Mouse (Mus musculus): ENCODE results near the gene Kcnip1. TPM values are rescaled to one million over a fixed set of nuclear protein-coding genes. Genes with fewer than 3 reads are reported as not detected.

Kcnip1 gene
- polyA plus RNA-seq, 1 experiment from 2014 or later: 7.8 TPM

DNA sequence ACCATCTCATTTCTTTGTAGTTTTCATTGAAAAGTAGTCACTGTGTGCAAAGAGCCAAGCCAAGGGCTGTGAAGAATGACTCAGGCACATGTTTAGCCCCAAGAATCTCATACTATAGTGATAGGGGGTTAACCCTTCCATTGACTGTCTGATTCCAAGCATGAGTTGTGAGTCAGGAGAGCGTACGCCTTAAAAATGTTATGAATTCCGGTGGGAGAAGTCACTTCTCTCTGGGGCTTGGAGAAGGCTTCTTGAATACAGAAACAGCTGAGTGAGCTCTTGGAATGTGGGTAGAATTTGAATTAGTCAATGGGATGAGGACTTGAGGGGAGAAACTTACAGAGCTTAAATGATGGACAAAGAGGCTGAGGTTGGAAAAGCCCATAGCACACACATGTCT, 153.9 kb downstream of the Kcnip1 start:
- no peak overlapping the region for H3K4me2 ChIP-seq (ENCODE audit: low read depth, low read length, severe bottlenecking)
- H3K27ac ChIP-seq (ENCODE audit: low read depth, low read length): no peak overlapping the region
- ATAC-seq (replicated peaks; ENCODE audit: low FRiP score): no peak
- no peak overlapping the region for H3K9ac ChIP-seq (ENCODE audit: low read length)
- H3K4me1 ChIP-seq (replicated peaks; ENCODE audit: control insufficient read depth, insufficient read depth, low read length): peaks cover 4% of the 10 kb centered on the region
- H3K4me3 ChIP-seq (ENCODE audit: low read depth, low read length): no peak overlapping the region
- H3K27me3 ChIP-seq (ENCODE audit: control insufficient read depth, insufficient read depth, low read length): peaks cover 4% of the 10 kb centered on the region; the same call in 1 of the 2 replicates
- no peak for DNase-seq (ENCODE audit: low spot score)
- no peaks in the 10 kb centered on the region for H3K36me3 ChIP-seq (ENCODE audit: control insufficient read depth, insufficient read depth, low read length)
- 95% methylated on average over 3 of the region's 3 CpGs for WGBS
- H3K9me3 ChIP-seq (ENCODE audit: control insufficient read depth, low read length): no peaks in the 10 kb centered on the region

DNA sequence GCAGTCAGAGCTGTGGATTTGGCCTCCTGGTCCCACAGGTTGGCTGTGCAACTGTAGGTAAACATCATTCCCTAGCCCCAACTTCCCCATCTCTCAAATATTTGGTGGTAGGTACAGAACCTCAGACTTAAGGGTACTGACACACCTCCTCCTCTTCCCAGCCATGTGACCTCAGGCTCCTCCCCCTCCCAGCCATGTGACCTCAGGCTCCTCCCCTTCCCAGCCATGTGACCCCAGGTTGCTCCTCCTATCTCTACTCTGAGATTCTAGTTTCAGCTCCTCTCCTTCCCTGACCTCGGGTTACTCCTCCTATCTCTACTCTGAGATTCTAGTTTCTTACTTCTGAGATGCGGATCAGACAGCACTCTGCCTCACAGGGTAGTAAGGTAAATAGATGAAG, 163.2 kb downstream of the Kcnip1 start:
- H3K9me3 ChIP-seq (ENCODE audit: control insufficient read depth, low read length): no peaks in the 10 kb centered on the region
- peaks cover 4% of the 10 kb centered on the region; the same call in 1 of the 2 replicates for H3K4me1 ChIP-seq (replicated peaks; ENCODE audit: control insufficient read depth, insufficient read depth, low read length)
- ATAC-seq (replicated peaks; ENCODE audit: low FRiP score): no peak
- H3K9ac ChIP-seq (ENCODE audit: low read length): no peak overlapping the region
- no peaks in the 10 kb centered on the region for H3K36me3 ChIP-seq (ENCODE audit: control insufficient read depth, insufficient read depth, low read length)
- no peak overlapping the region for H3K4me3 ChIP-seq (ENCODE audit: low read depth, low read length)
- no peak overlapping the region for H3K27ac ChIP-seq (ENCODE audit: low read depth, low read length)
- DNase-seq (ENCODE audit: low spot score): no peak
- 89% methylated on average over 2 of the region's 2 CpGs for WGBS
- no peaks in the 10 kb centered on the region for H3K27me3 ChIP-seq (ENCODE audit: control insufficient read depth, insufficient read depth, low read length)
- H3K4me2 ChIP-seq (ENCODE audit: low read depth, low read length, severe bottlenecking): no peak overlapping the region

DNA sequence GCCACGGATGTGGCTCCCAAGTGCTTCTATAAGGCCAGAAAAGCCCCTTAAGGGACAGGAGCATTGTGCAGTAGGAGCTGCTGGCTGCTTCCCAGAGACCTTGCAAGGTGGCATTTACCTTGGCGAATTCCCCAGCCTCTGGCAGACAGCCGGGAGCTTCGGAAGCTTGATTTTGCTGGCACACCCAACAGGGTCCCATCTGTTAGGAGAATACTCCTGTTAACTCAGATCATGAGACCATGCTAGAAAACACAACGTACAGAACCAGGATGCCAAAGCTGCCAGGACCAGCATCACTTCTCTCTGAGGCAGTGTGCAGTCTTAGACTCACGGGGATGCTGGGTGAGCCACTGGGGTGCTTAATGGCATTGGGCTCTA, 165.1 kb downstream of the Kcnip1 start:
- H3K36me3 ChIP-seq (ENCODE audit: control insufficient read depth, insufficient read depth, low read length): no peaks in the 10 kb centered on the region
- H3K4me1 ChIP-seq (replicated peaks; ENCODE audit: control insufficient read depth, insufficient read depth, low read length): peaks cover 4% of the 10 kb centered on the region; the same call in 1 of the 2 replicates
- H3K4me3 ChIP-seq (ENCODE audit: low read depth, low read length): no peak overlapping the region
- no peaks in the 10 kb centered on the region for H3K27me3 ChIP-seq (ENCODE audit: control insufficient read depth, insufficient read depth, low read length)
- no peaks in the 10 kb centered on the region for H3K9me3 ChIP-seq (ENCODE audit: control insufficient read depth, low read length)
- H3K9ac ChIP-seq (ENCODE audit: low read length): no peak overlapping the region
- ATAC-seq (replicated peaks; ENCODE audit: low FRiP score) (no peak), DNase-seq (ENCODE audit: low spot score) (no peak)
- 78% methylated on average over 6 of the region's 6 CpGs for WGBS
- H3K4me2 ChIP-seq (ENCODE audit: low read depth, low read length, severe bottlenecking): no peak overlapping the region
- no peak overlapping the region for H3K27ac ChIP-seq (ENCODE audit: low read depth, low read length)

DNA sequence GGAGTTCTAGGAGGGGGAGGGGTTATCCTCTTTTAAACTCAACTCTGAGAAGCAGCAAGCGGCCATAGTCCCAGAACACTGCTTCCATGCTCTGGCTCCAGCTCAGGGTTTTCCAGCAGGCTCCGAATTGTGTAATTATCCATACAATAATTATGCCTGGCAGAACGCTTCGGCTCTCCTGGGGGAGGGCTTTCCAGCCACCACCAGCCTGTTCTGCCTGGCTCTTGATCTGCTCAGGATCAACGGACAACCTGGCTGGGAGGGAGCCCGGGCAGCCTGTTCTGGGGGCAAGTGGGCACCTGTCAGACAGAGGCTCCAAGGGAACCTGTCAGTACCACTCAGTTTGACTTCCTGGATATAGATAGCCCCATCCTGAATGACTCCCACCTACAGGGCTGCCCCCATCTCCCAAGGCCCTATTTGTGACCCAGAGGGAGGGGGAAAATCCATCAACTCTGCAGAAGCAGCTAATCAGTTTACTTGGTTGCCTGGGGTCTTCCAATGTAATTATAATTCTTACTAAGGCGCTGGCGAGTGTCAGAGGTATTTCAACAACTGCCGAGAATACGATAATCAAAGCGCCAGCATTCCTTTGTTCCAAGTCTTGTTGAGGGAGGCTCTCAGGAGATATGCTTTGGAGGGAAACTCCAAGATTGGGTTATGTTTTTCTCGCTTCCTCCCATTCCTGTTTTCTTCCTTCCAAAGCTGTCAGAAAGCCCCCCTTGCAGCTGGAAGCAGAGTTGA, 165.7 kb downstream of the Kcnip1 start:
- DNase-seq (ENCODE audit: low spot score): no peak
- Histone ChIP-seq H3K4me2 (ENCODE audit: low read depth, low read length, severe bottlenecking) (no peak overlapping the region), H3K9ac (ENCODE audit: low read length) (no peak overlapping the region), H3K4me1 (replicated peaks; ENCODE audit: control insufficient read depth, insufficient read depth, low read length) (peaks cover 4% of the 10 kb centered on the region; the same call in 1 of the 2 replicates), H3K27me3 (ENCODE audit: control insufficient read depth, insufficient read depth, low read length) (no peaks in the 10 kb centered on the region), H3K9me3 (ENCODE audit: control insufficient read depth, low read length) (no peaks in the 10 kb centered on the region), H3K36me3 (ENCODE audit: control insufficient read depth, insufficient read depth, low read length) (no peaks in the 10 kb centered on the region), H3K4me3 (ENCODE audit: low read depth, low read length) (no peak overlapping the region), H3K27ac (ENCODE audit: low read depth, low read length) (no peak overlapping the region)
- no peak for ATAC-seq (replicated peaks; ENCODE audit: low FRiP score)
- WGBS: 61% methylated on average over 12 of the region's 12 CpGs

DNA sequence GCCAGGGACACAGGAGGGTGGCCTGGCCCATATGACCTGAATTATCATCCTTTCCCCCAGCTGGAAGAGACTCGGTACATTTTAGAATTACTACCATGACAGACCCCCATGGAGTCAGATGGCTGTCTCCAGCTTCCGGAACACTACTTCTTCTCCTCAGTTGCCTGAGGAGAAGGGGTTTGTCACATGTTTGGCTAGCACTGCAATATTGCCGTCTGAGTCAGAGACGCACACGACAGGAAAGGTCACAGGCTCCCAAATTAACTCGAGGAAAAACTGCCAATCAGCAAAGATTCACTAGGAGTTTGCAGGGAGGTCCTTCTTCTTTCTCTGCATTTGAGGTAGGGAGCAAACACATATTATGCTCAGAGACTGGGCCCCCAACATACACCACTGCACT, 168.2 kb downstream of the Kcnip1 start:
- Histone ChIP-seq H3K27ac (ENCODE audit: low read depth, low read length) (no peak overlapping the region), H3K4me2 (ENCODE audit: low read depth, low read length, severe bottlenecking) (no peak overlapping the region), H3K27me3 (ENCODE audit: control insufficient read depth, insufficient read depth, low read length) (no peaks in the 10 kb centered on the region), H3K9me3 (ENCODE audit: control insufficient read depth, low read length) (no peaks in the 10 kb centered on the region), H3K9ac (ENCODE audit: low read length) (no peak overlapping the region), H3K4me3 (ENCODE audit: low read depth, low read length) (no peak overlapping the region), H3K4me1 (replicated peaks; ENCODE audit: control insufficient read depth, insufficient read depth, low read length) (peaks cover 4% of the 10 kb centered on the region; the same call in 1 of the 2 replicates), H3K36me3 (ENCODE audit: control insufficient read depth, insufficient read depth, low read length) (no peaks in the 10 kb centered on the region)
- no peak for ATAC-seq (replicated peaks; ENCODE audit: low FRiP score)
- no peak for DNase-seq (ENCODE audit: low spot score)
- 70% methylated on average over 6 of the region's 6 CpGs for WGBS

DNA sequence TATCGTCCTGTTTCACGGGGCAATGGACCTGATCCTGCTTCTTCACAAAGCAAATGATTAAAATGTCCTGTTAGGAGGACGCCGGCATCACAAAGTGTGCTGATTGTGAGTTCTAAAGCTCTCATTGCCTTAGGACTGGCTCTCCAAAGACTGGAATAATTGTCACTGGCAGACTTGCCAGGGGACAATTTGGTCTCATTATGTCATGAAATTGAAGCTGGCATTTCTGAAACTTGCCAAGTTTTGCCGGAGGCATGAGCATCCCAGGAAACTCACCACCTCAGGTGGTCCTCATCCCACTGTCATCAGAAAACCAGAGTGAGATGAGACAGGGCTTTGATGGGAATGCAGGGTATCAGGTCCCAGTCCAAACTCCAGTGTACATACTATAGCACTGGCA, 171.6 kb downstream of the Kcnip1 start:
- H3K27me3 ChIP-seq (ENCODE audit: control insufficient read depth, insufficient read depth, low read length): no peaks in the 10 kb centered on the region
- no peak overlapping the region for H3K4me3 ChIP-seq (ENCODE audit: low read depth, low read length)
- no peak overlapping the region for H3K9ac ChIP-seq (ENCODE audit: low read length)
- no peaks in the 10 kb centered on the region for H3K36me3 ChIP-seq (ENCODE audit: control insufficient read depth, insufficient read depth, low read length)
- H3K9me3 ChIP-seq (ENCODE audit: control insufficient read depth, low read length): no peaks in the 10 kb centered on the region
- no peak overlapping the region for H3K4me2 ChIP-seq (ENCODE audit: low read depth, low read length, severe bottlenecking)
- H3K27ac ChIP-seq (ENCODE audit: low read depth, low read length): no peak overlapping the region
- DNase-seq (ENCODE audit: low spot score): no peak
- ATAC-seq (replicated peaks; ENCODE audit: low FRiP score): no peak
- WGBS: 88% methylated on average over 5 of the region's 5 CpGs
- no peaks in the 10 kb centered on the region for H3K4me1 ChIP-seq (replicated peaks; ENCODE audit: control insufficient read depth, insufficient read depth, low read length)

DNA sequence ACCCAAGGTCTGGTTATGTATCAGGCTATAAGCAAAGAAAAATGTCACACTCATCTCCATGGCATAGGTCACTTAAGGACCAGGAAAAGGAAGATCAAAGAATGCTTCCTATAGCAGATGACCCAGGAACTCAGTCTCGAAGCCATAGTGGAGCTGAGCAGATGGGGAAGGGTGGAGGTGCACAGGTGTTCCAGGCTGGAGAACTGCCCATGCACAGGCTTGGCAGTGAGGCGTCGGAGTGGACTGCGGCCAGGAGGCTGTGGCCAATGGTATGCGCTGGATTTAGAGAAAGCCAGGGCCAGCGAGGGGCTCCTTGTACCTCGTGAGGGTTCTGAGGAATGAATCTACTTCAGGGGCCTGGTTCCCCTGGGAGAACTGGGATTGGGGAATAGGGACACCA, 172.1 kb downstream of the Kcnip1 start:
- no peaks in the 10 kb centered on the region for H3K9me3 ChIP-seq (ENCODE audit: control insufficient read depth, low read length)

DNA sequence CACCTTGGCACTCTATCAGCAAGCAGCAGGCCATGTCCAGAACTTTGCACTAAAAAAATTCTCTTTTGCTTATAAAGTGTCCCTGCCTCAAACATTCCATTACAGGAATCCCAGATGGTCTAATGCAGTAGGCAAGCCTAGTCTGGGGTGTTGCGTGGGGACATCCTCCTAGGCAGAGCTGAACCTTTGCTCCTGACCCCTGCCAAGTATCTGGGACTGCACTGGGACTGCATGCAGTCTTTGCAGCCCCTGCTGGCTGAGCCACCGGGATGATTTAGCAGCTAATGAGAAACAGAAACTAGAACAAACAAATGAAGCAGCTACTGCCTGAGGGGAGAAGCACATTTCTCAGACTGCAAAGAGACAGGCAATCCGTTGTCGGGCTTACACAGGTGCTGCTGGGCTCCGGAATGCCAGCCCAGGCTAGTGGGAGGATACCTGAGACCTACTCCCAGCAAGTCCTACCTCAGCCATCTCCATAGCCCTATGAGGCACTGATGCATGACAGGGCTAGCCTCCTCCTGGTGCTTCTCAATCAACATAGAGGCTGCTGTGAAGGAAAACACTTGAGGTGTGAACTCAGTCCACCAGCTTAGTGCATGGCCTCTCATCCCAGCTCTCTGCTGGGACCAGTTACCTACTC, 174.0 kb downstream of the Kcnip1 start:
- Histone ChIP-seq H3K36me3 (ENCODE audit: control insufficient read depth, insufficient read depth, low read length) (no peaks in the 10 kb centered on the region), H3K9me3 (ENCODE audit: control insufficient read depth, low read length) (no peaks in the 10 kb centered on the region), H3K27ac (ENCODE audit: low read depth, low read length) (no peak overlapping the region), H3K4me2 (ENCODE audit: low read depth, low read length, severe bottlenecking) (no peak overlapping the region), H3K4me3 (ENCODE audit: low read depth, low read length) (no peak overlapping the region), H3K4me1 (replicated peaks; ENCODE audit: control insufficient read depth, insufficient read depth, low read length) (no peaks in the 10 kb centered on the region), H3K27me3 (ENCODE audit: control insufficient read depth, insufficient read depth, low read length) (no peaks in the 10 kb centered on the region), H3K9ac (ENCODE audit: low read length) (no peak overlapping the region)
- 52% methylated on average over 5 of the region's 5 CpGs for WGBS
- DNase-seq (ENCODE audit: low spot score): no peak
- ATAC-seq (replicated peaks; ENCODE audit: low FRiP score): no peak

More for the DNA sequence above, 172.1 kb downstream of the Kcnip1 start:
- Histone ChIP-seq H3K27me3 (ENCODE audit: control insufficient read depth, insufficient read depth, low read length) (no peaks in the 10 kb centered on the region), H3K4me2 (ENCODE audit: low read depth, low read length, severe bottlenecking) (no peak overlapping the region), H3K36me3 (ENCODE audit: control insufficient read depth, insufficient read depth, low read length) (no peaks in the 10 kb centered on the region), H3K9ac (ENCODE audit: low read length) (no peak overlapping the region), H3K4me1 (replicated peaks; ENCODE audit: control insufficient read depth, insufficient read depth, low read length) (no peaks in the 10 kb centered on the region), H3K27ac (ENCODE audit: low read depth, low read length) (no peak overlapping the region), H3K4me3 (ENCODE audit: low read depth, low read length) (no peak overlapping the region)
- no peak for DNase-seq (ENCODE audit: low spot score)
- 91% methylated on average over 7 of the region's 7 CpGs for WGBS
- no peak for ATAC-seq (replicated peaks; ENCODE audit: low FRiP score)

DNA sequence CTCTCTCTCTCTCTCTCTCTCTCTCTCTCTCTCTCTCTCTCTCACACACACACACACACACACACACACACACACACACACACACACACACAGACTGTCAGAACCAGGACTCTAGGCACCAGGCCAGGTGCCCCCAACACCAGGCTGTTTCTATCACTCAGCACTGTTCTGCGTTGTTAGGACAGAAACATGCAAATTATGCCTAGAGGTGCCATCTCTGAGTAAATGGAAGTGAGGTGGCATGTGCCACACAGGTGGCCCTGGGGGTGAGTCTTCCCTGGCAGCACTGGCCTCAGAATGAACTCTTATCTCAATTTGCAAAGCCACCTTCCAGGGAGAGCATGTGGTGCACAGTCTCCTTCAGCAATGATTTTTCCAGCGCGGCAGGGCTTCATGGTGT, 176.9 kb downstream of the Kcnip1 start:
- no peak for DNase-seq (ENCODE audit: low spot score)
- no peak for ATAC-seq (replicated peaks; ENCODE audit: low FRiP score)

More for the DNA sequence above, 176.9 kb downstream of the Kcnip1 start:
- Histone ChIP-seq H3K4me3 (ENCODE audit: low read depth, low read length) (no peak overlapping the region), H3K4me1 (replicated peaks; ENCODE audit: control insufficient read depth, insufficient read depth, low read length) (no peaks in the 10 kb centered on the region), H3K36me3 (ENCODE audit: control insufficient read depth, insufficient read depth, low read length) (no peaks in the 10 kb centered on the region), H3K4me2 (ENCODE audit: low read depth, low read length, severe bottlenecking) (no peak overlapping the region), H3K9me3 (ENCODE audit: control insufficient read depth, low read length) (no peaks in the 10 kb centered on the region), H3K9ac (ENCODE audit: low read length) (no peak overlapping the region), H3K27me3 (ENCODE audit: control insufficient read depth, insufficient read depth, low read length) (no peaks in the 10 kb centered on the region), H3K27ac (ENCODE audit: low read depth, low read length) (no peak overlapping the region)
- WGBS: 48% methylated on average over 3 of the region's 3 CpGs
